Mouse (Mus musculus) forebrain, postnatal 0 days (tissue): ENCODE data around the gene Map4k2. TPM values are rescaled to one million over a fixed set of nuclear protein-coding genes. Genes with fewer than 3 reads are reported as not detected.

Source experiments
- ATAC-seq: fragments of 200-750 bp; cut with Nextera tagmentation; 2 replicates; pipeline ENCODE4 v1.8.0; 2017; ENCODE audit warnings: mild to moderate bottlenecking, moderate library complexity
- DNase-seq: peaks from one replicate; pipeline ENCODE4 v3.0.0-alpha.2; 2015
- H3K27ac ChIP-seq: fragments of 300-500 bp; sonication (generic); 2 replicates; pipeline ENCODE4 v1.5.1; 2014; ENCODE audit warnings: low read depth, mild to moderate bottlenecking, antibody characterized with exemption, low read length, moderate library complexity, mixed read lengths
- H3K27me3 ChIP-seq: fragments of 300-500 bp; sonication (generic); 2 replicates; pipeline ENCODE4 v1.6.1; 2014; ENCODE audit warnings: mild to moderate bottlenecking, low read length, mixed read lengths; ENCODE audit not compliant: insufficient read depth
- H3K36me3 ChIP-seq: fragments of 300-500 bp; sonication (generic); 2 replicates; pipeline ENCODE4 v1.6.1; 2014; ENCODE audit warnings: mild to moderate bottlenecking, moderate library complexity; ENCODE audit not compliant: insufficient read depth
- H3K4me1 ChIP-seq: fragments of 300-500 bp; sonication (generic); 2 replicates; pipeline ENCODE4 v1.6.1; 2014; ENCODE audit warnings: antibody characterized with exemption; ENCODE audit not compliant: insufficient read depth
- H3K4me2 ChIP-seq: fragments of 300-500 bp; sonication (generic); 2 replicates; pipeline ENCODE4 v1.6.1; 2014; ENCODE audit warnings: low read depth, mild to moderate bottlenecking, moderate library complexity
- H3K4me3 ChIP-seq: fragments of 300-500 bp; sonication (generic); 2 replicates; pipeline ENCODE4 v1.5.1; 2014; ENCODE audit warnings: low read depth, low read length, mixed read lengths
- H3K9ac ChIP-seq: fragments of 300-500 bp; sonication (generic); 2 replicates; pipeline ENCODE4 v1.6.1; 2014; ENCODE audit warnings: mild to moderate bottlenecking
- H3K9me3 ChIP-seq: fragments of 300-500 bp; sonication (generic); 2 replicates; pipeline ENCODE4 v1.6.1; 2016; ENCODE audit warnings: low read length
- CTCF ChIP-seq: sonication (generic); IDR thresholded peaks from 2 replicates; pipeline ENCODE4 v1.5.1; 2016; ENCODE audit warnings: antibody characterized with exemption, control low read depth, low read depth
- WGBS: fragments of 180-500 bp; shearing (Covaris S2); extraction: QIAGEN DNeasy Blood & Tissue Kit; methylation state at CpG from one replicate; pipeline ENCODE4 v1.1.7; 2014; 5-methylcytosine and 5-hydroxymethylcytosine counted together
- polyA plus RNA-seq: library from polyadenylated mRNA; unstranded; fragments of >200 nt; fragmentation: Nextera tagmentation; extraction: Ambion mirVana; gene quantifications from 2 replicates; pipeline ENCODE4 v1.2.1, GENCODE M21; 2015
- total RNA-seq: library from RNA; depleted of rRNA; stranded (reverse); fragments of >200 nt; gene quantifications from 2 replicates; pipeline ENCODE4 v1.2.3, GENCODE M21; 2014

Map4k2 gene
- total and polyA plus RNA-seq, 2 experiments from 2014 or later: 9.7 to 55.8 TPM

DNA sequence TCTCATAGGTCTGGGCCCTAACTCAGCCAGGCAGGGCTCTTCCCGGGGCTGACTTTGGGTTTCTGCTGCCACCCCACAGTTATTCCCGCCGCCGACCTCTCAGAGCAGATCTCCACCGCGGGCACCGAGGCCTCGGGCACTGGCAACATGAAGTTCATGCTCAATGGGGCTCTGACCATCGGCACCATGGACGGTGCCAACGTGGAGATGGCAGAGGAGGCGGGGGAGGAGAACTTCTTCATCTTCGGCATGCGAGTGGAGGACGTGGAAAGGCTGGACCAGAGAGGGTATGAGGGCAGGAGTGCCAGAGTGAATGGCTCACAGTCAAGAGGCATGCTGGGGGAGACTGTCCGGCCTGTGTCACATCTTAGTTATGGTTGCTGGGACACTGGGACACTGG, 52.7 kb downstream of the Map4k2 start:
- H3K9me3 ChIP-seq: no peaks in the 10 kb centered on the region
- H3K9ac ChIP-seq: no peak overlapping the region
- DNase-seq: no peak
- no peak overlapping the region for H3K4me3 ChIP-seq
- H3K36me3 ChIP-seq: no peaks in the 10 kb centered on the region
- H3K4me1 ChIP-seq: no peaks in the 10 kb centered on the region; the same call in 1 of the 2 replicates
- H3K27ac ChIP-seq: no peak overlapping the region
- ATAC-seq: no peak
- WGBS: 92% methylated on average over 16 of the region's 16 CpGs
- no peaks in the 10 kb centered on the region for H3K27me3 ChIP-seq
- TF ChIP-seq CTCF: no peak
- no peak overlapping the region for H3K4me2 ChIP-seq

GRCm38 (mm10) chr19:6396237-6396636, 55.3 kb downstream of the Map4k2 start:
- WGBS: 73% methylated on average over 5 of the region's 5 CpGs
- H3K4me2 ChIP-seq: no peak overlapping the region
- TF ChIP-seq CTCF: no peak
- DNase-seq (no peak), ATAC-seq (no peak)
- no peaks in the 10 kb centered on the region for H3K27me3 ChIP-seq
- H3K9me3 ChIP-seq: no peaks in the 10 kb centered on the region
- no peak overlapping the region for H3K9ac ChIP-seq
- no peak overlapping the region for H3K27ac ChIP-seq
- H3K4me1 ChIP-seq: peaks cover 4% of the 10 kb centered on the region; the same call in 1 of the 2 replicates
- H3K36me3 ChIP-seq: no peaks in the 10 kb centered on the region
- H3K4me3 ChIP-seq: no peak overlapping the region

DNA sequence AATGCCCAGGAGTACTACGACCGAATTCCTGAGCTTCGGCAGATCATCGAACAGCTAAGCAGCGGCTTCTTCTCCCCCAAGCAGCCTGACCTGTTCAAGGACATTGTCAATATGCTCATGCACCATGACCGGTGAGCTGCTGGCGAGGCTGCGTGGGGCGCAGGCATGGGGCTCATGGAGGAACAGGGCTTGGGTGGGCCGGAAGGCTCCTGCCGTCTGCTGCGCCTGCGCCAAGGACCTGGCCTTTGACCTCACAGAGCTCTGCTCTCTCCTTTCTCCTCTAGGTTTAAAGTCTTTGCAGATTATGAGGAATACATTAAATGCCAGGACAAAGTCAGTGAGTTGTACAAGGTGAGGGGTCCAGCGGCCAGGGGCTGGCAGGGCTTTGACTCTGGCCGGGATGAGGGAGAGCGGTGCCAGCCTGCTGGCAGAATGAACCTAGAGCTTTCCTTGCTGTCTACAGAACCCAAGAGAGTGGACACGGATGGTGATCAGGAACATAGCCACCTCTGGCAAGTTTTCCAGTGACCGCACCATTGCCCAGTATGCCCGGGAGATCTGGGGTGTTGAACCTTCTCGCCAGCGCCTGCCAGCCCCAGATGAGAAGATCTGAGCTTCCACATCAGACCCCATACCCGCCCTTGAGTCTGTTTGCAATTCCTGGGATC, 56.8 kb downstream of the Map4k2 start:
- ATAC-seq: no peak
- Histone ChIP-seq H3K27me3 (no peaks in the 10 kb centered on the region), H3K36me3 (no peaks in the 10 kb centered on the region), H3K9me3 (no peaks in the 10 kb centered on the region), H3K27ac (no peak overlapping the region), H3K4me1 (peaks cover 9% of the 10 kb centered on the region; the same call in 1 of the 2 replicates), H3K4me3 (no peak overlapping the region), H3K4me2 (0 out of 2 replicates have a peak overlapping the region, but pooled peaks have one; percentile 98), H3K9ac (0 out of 2 replicates have a peak overlapping the region, but pooled peaks have one; percentile 73)
- WGBS: 88% methylated on average over 22 of the region's 22 CpGs
- no peak for TF ChIP-seq CTCF
- no peak for DNase-seq

- TF ChIP-seq CTCF: no peak
- peak overlapping the region; percentile 73 for H3K9ac ChIP-seq
- WGBS: 2% methylated on average over 39 of the region's 39 CpGs
- peak overlapping the region; percentile 98 for H3K4me2 ChIP-seq
- H3K27ac ChIP-seq: peak overlapping the region; percentile 88
- DNase-seq (peak; percentile 81), ATAC-seq (peak; percentile 65)
- no peaks in the 10 kb centered on the region for H3K9me3 ChIP-seq
- peaks cover 9% of the 10 kb centered on the region; the same call in 1 of the 2 replicates for H3K4me1 ChIP-seq
- peak overlapping the region; percentile 51 for H3K4me3 ChIP-seq
- no peaks in the 10 kb centered on the region for H3K27me3 ChIP-seq
- no peaks in the 10 kb centered on the region for H3K36me3 ChIP-seq
Observed at GRCm38 (mm10) chr19:6398447-6399284, 57.7 kb downstream of the Map4k2 start.

GRCm38 (mm10) chr19:6399285-6400095, 58.6 kb downstream of the Map4k2 start, which contains the start of gene Rasgrp2:
Gene Rasgrp2 (plus strand): TSS chr19:6399340.
- H3K36me3 ChIP-seq: no peaks in the 10 kb centered on the region
- 1% methylated on average over 64 of the region's 87 CpGs for WGBS
- H3K9me3 ChIP-seq: no peaks in the 10 kb centered on the region
- H3K9ac ChIP-seq: peak within 1 kb of the TSS; percentile 73
- H3K4me1 ChIP-seq: peaks cover 9% of the 10 kb centered on the region; the same call in 1 of the 2 replicates
- no peaks in the 10 kb centered on the region for H3K27me3 ChIP-seq
- H3K4me3 ChIP-seq: peak within 1 kb of the TSS; percentile 51
- DNase-seq (peak; percentile 74), ATAC-seq (peak; percentile 32)
- H3K27ac ChIP-seq: peak within 1 kb of the TSS; percentile 88
- TF ChIP-seq CTCF: no peak
- peak within 1 kb of the TSS; percentile 98 for H3K4me2 ChIP-seq
